Mouse (Mus musculus): ENCODE data around the gene Prickle4.

Gene Prickle4

GRCm38 (mm10) chr17:47694503-47695336, at the start of gene Prickle4:
Prickle4 (minus strand) TSS chr17:47694736.
- peak; percentile 99 for DNase-seq

GRCm38 (mm10) chr17:47744086-47744485, 49.5 kb upstream of the Prickle4 start:
- no peak for DNase-seq

GRCm38 (mm10) chr17:47742991-47743734, 48.6 kb upstream of the Prickle4 start:
- peak; percentile 65 for DNase-seq

- DNase-seq = peak; percentile 32
These were observed 45.6 kb upstream of the Prickle4 start for GRCm38 (mm10) chr17:47740186-47740585.

- DNase-seq = peak; percentile 57
These were observed 44.6 kb upstream of the Prickle4 start for GRCm38 (mm10) chr17:47738879-47739798.

- DNase-seq = peak; percentile 72
These were observed 43.7 kb upstream of the Prickle4 start for GRCm38 (mm10) chr17:47738066-47738878.

GRCm38 (mm10) chr17:47737271-47738065, 42.9 kb upstream of the Prickle4 start:
- DNase-seq = peak; percentile 63

- peak; percentile 100 for DNase-seq
These were observed 42.3 kb upstream of the Prickle4 start, which contains the start of gene Tfeb for GRCm38 (mm10) chr17:47736856-47737255. Tfeb (plus strand) TSS chr17:47737030.

- no peak for DNase-seq
These were observed 41.1 kb upstream of the Prickle4 start for GRCm38 (mm10) chr17:47735553-47736100.

- peak; percentile 24 for DNase-seq
These were observed 36.4 kb upstream of the Prickle4 start for GRCm38 (mm10) chr17:47730633-47731575.

GRCm38 (mm10) chr17:47726566-47726965, 32.0 kb upstream of the Prickle4 start, which contains the start of gene Pgc:
Pgc (plus strand) TSS chr17:47726842.
- DNase-seq = no peak

- no peak for DNase-seq
These were observed 26.6 kb upstream of the Prickle4 start for GRCm38 (mm10) chr17:47721183-47721582.

GRCm38 (mm10) chr17:47715037-47715436, 20.5 kb upstream of the Prickle4 start:
- DNase-seq = no peak

- DNase-seq = no peak
These were observed 18.5 kb upstream of the Prickle4 start for GRCm38 (mm10) chr17:47712889-47713571.

GRCm38 (mm10) chr17:47711883-47712282, 17.3 kb upstream of the Prickle4 start:
- no peak for DNase-seq

- no peak for DNase-seq
These were observed 15.5 kb upstream of the Prickle4 start for GRCm38 (mm10) chr17:47710036-47710435.

GRCm38 (mm10) chr17:47708972-47709371, 14.4 kb upstream of the Prickle4 start:
- no peak for DNase-seq

- DNase-seq = no peak
These were observed 13.4 kb upstream of the Prickle4 start for GRCm38 (mm10) chr17:47707961-47708360.

GRCm38 (mm10) chr17:47706196-47706595, 11.7 kb upstream of the Prickle4 start:
- DNase-seq = no peak

Measured in thymus, postnatal 4 days (tissue).